ENCODE assay signal across 9 mouse cellular contexts in the genomic region with DNA sequence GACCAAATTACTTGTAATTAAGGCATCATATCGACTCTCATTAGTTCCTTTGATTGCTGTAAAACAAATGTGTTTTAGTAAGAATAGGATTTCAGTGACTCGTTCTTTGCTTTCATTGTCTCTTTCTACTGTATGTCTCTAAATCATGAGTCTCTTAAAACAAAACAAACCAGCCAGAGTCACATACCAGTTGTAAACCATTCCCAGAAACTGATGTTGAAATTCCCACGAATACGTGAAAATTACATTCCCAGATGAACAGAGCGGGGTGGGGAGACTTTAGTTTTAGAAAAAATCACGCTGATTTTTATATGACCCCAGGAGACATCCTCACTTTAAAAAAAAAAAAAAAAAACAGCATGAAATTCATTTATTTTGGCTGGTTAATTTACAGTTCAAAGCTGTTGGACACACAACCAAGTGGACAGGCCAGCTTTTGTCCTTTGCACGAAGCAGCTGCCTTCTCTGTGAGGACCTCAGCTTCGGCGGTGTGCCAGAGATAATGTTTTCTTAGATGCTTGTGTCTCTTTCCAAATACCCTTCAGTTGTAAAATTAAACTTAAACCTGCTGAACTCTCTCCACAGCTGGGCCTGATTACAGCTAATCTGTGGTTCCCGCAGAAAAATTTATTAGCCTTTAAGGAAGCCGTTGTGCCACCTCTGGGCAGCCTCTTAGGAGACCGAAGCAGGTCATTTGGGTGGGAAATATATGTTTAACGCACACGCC.
DNase-seq lines count a peak whose midpoint lies in the region; ATAC-seq and TF ChIP-seq lines count a peak whose summit lies in the region.
"Had no signal": no experiment of that assay in that cellular context is flagged by ENCODE, and none has a peak within 500 bp of the region (broad histone marks: within the 10 kb centered on the region; RNA-seq: fewer than 3 reads in every experiment).

No protein-coding gene starts in this region.

- H3K4me1 ChIP-seq in heart, embryonic 16.5 days (ENCODE audit: control insufficient read depth, insufficient read depth, low read length) = no peaks in the 10 kb centered on the region
- peaks cover 21% of the 10 kb centered on the region for H3K4me1 ChIP-seq in limb, embryonic 12.5 days (replicated peaks)
- no peaks in the 10 kb centered on the region; the same call in 1 of the 2 replicates for H3K4me1 ChIP-seq in liver, embryonic 11.5 days (replicated peaks; ENCODE audit: control insufficient read depth, insufficient read depth, low read length)
- H3K4me1 ChIP-seq in midbrain, embryonic 15.5 days = no peaks in the 10 kb centered on the region

- H3K36me3 ChIP-seq in C2C12 (ENCODE audit: control insufficient read depth, insufficient read depth) = no peaks in the 10 kb centered on the region
- no peaks in the 10 kb centered on the region for H3K36me3 ChIP-seq in heart, embryonic 16.5 days (ENCODE audit: control insufficient read depth, insufficient read depth)
- no peaks in the 10 kb centered on the region for H3K36me3 ChIP-seq in limb, embryonic 12.5 days
- H3K36me3 ChIP-seq in liver, embryonic 11.5 days (ENCODE audit: control insufficient read depth, insufficient read depth, low read length) = no peaks in the 10 kb centered on the region
- H3K36me3 ChIP-seq in midbrain, embryonic 15.5 days (replicated peaks) = no peaks in the 10 kb centered on the region

- H3ac ChIP-seq in C2C12 (ENCODE audit: control insufficient read depth, insufficient read length, low read depth) = no peak overlapping the region

- 73% methylated on average over 14 of the region's 14 CpGs for WGBS in heart, embryonic 16.5 days
- 22% methylated on average over 14 of the region's 14 CpGs for WGBS in limb, embryonic 12.5 days
- WGBS in liver, embryonic 11.5 days = 78% methylated on average over 14 of the region's 14 CpGs
- 88% methylated on average over 14 of the region's 14 CpGs for WGBS in midbrain, embryonic 15.5 days

- ATAC-seq in heart, embryonic 16.5 days (replicated peaks; ENCODE audit: extremely low read depth, insufficient read depth, low FRiP score) = 0 out of 2 replicates have a peak, but pooled peaks have one; percentile 45
- 0 out of 2 replicates have a peak, but pooled peaks have one; percentile 31 for ATAC-seq in limb, embryonic 12.5 days (ENCODE audit: insufficient number of reproducible peaks, insufficient read depth, low FRiP score, low TSS enrichment, low read depth)
- no peak for ATAC-seq in liver, embryonic 11.5 days (replicated peaks; ENCODE audit: low FRiP score)
- no peak for ATAC-seq in midbrain, embryonic 15.5 days (replicated peaks)
- ATAC-seq in activated CD4-positive, CD25-positive, alpha-beta regulatory T cell, adult 4 months = no peak

- peak; percentile 55 for DNase-seq in embryo, embryonic 11 days
- DNase-seq in liver, embryonic 11.5 days (ENCODE audit: low spot score) = no peak
- no peak for DNase-seq in Muller cell, postnatal 12 days (ENCODE audit: inconsistent ontology term)

- H3K27ac ChIP-seq in heart, embryonic 16.5 days (ENCODE audit: low read length) = no peak overlapping the region; the same call in 1 of the 2 replicates
- peak overlapping the region; percentile 62; the same call in 1 of the 2 replicates for H3K27ac ChIP-seq in limb, embryonic 12.5 days
- no peak overlapping the region for H3K27ac ChIP-seq in liver, embryonic 11.5 days (ENCODE audit: low read depth, low read length)
- H3K27ac ChIP-seq in midbrain, embryonic 15.5 days = no peak overlapping the region
- H3K27ac ChIP-seq: macrophage had no signal

- no peaks in the 10 kb centered on the region for H3K79me2 ChIP-seq in C2C12 (ENCODE audit: control insufficient read depth, insufficient read depth)

- no peak for TF ChIP-seq CTCF in C2C12 (IDR thresholded peaks at IDR 0.05; ENCODE audit: control insufficient read depth, insufficient read depth, insufficient read length)

- H3K9me3 ChIP-seq in heart, embryonic 16.5 days (replicated peaks; ENCODE audit: control insufficient read depth, low read length) = no peaks in the 10 kb centered on the region
- H3K9me3 ChIP-seq in limb, embryonic 12.5 days = no peaks in the 10 kb centered on the region
- H3K9me3 ChIP-seq in liver, embryonic 11.5 days (ENCODE audit: control insufficient read depth, low read length) = no peaks in the 10 kb centered on the region
- no peaks in the 10 kb centered on the region for H3K9me3 ChIP-seq in midbrain, embryonic 15.5 days

- H3K4me2 ChIP-seq in heart, embryonic 16.5 days (ENCODE audit: low read depth, low read length) = peak overlapping the region; percentile 34
- H3K4me2 ChIP-seq in limb, embryonic 12.5 days = peak overlapping the region; percentile 53
- no peak overlapping the region for H3K4me2 ChIP-seq in liver, embryonic 11.5 days
- H3K4me2 ChIP-seq in midbrain, embryonic 15.5 days = no peak overlapping the region

- H3K9ac ChIP-seq in heart, embryonic 16.5 days (ENCODE audit: low read length) = no peak overlapping the region
- H3K9ac ChIP-seq in limb, embryonic 12.5 days (replicated peaks) = no peak overlapping the region; the same call in 1 of the 2 replicates
- H3K9ac ChIP-seq in liver, embryonic 11.5 days (ENCODE audit: low read depth, low read length) = no peak overlapping the region
- no peak overlapping the region for H3K9ac ChIP-seq in midbrain, embryonic 15.5 days

- no peaks in the 10 kb centered on the region for H3K27me3 ChIP-seq in C2C12 (ENCODE audit: control insufficient read depth, insufficient read depth, insufficient read length)
- H3K27me3 ChIP-seq in heart, embryonic 16.5 days (ENCODE audit: control insufficient read depth, insufficient read depth, low read length) = no peaks in the 10 kb centered on the region
- no peaks in the 10 kb centered on the region for H3K27me3 ChIP-seq in limb, embryonic 12.5 days
- H3K27me3 ChIP-seq in liver, embryonic 11.5 days (replicated peaks; ENCODE audit: control insufficient read depth, insufficient read depth, low read length) = no peaks in the 10 kb centered on the region
- no peaks in the 10 kb centered on the region for H3K27me3 ChIP-seq in midbrain, embryonic 15.5 days (replicated peaks)

- H3K4me3 ChIP-seq in C2C12 (ENCODE audit: insufficient read depth, poor library complexity, severe bottlenecking) = no peak overlapping the region
- no peak overlapping the region; the same call in 1 of the 2 replicates for H3K4me3 ChIP-seq in heart, embryonic 16.5 days (ENCODE audit: low read length)
- peak overlapping the region; percentile 21 for H3K4me3 ChIP-seq in limb, embryonic 12.5 days (replicated peaks)
- H3K4me3 ChIP-seq in liver, embryonic 11.5 days (ENCODE audit: low read depth, low read length) = no peak overlapping the region
- H3K4me3 ChIP-seq in midbrain, embryonic 15.5 days = no peak overlapping the region

- H3K79me3 ChIP-seq in C2C12 (ENCODE audit: low read depth) = no peaks in the 10 kb centered on the region

TF ChIP-seq in C2C12, 6 proteins besides CTCF, POLR2A, EP300 and RAD21:
- TF ChIP-seq MYOD1 (IDR thresholded peaks at IDR 0.05; ENCODE audit: control insufficient read depth, insufficient read length, low read depth) (peak; percentile 53), MYOG (IDR thresholded peaks at IDR 0.05; ENCODE audit: control insufficient read depth, extremely low read depth, insufficient read length) (no peak)
TF ChIP-seq in C2C12: peak in this region for 1.

Comparison
In these comparisons a context has a peak if more than half of its experiments do, and no peak if none do; other contexts are left out.
1. ATAC-seq: peak in heart, embryonic 16.5 days (single experiment) and limb, embryonic 12.5 days (single experiment); none in liver, embryonic 11.5 days (single experiment), midbrain, embryonic 15.5 days (single experiment) and activated CD4-positive, CD25-positive, alpha-beta regulatory T cell, adult 4 months (single experiment).
2. H3K4me2 ChIP-seq: peak in heart, embryonic 16.5 days (single experiment) and limb, embryonic 12.5 days (single experiment); none in liver, embryonic 11.5 days (single experiment) and midbrain, embryonic 15.5 days (single experiment).